Mouse (Mus musculus) cerebellum, adult 9-11 months (tissue): Measurements from ENCODE around the gene Exoc6b.

ENCODE experiments used
- DNase-seq: peaks from one replicate; pipeline ENCODE4 v3.0.0; 2022

Gene Exoc6b

DNA sequence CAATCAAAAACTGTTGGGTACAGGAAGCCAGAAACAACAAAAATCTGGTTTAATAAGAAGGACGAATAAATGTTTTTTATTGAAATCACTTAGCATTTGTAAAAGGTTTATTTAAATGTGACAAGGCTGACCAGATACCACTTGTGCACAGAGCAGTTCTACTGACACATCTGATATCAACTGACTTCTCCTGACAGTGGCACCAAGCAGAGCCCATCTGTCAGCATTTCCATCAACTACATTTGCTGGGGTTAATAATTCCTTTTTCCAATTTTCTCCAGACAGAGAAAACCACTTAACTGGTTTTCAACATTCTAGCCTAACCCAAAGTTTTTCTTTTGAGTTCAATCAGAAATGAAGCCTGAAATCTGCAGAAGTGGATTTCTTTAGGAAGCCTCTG, 100.8 kb downstream of the Exoc6b start:
- peak; percentile 23 for DNase-seq

DNA sequence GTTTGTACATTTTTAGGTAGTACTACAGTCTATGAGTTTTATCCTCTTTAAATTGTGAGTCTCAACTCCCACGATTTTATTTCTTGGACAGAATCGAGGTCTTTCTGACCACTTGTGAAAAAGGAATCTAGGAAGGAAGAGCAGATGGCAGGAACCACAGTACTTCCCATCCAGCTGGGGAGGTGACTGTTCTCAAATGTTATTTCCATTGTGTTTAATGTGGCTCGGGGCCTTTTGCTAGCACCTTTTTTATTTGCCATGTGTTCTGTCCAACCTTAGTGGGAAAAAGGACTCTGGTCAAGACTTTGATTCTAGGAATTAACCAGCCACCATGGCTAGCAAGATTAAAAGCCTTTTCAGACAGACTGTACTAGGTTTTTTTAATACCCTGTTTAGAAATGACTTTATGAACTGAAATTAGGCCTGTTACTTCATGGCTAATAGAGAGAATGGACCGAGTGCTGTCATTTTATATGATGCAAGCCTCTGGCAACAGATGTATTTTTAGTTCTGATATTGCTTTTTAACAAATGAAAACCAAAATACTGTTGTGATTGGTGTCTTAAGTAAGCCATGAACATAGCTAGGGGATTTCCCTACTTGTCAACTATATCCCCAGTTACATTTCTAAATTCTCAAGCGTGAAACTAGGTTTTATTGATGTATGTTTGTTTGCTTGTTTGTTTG, 104.4 kb downstream of the Exoc6b start:
- DNase-seq, result peak; percentile 23

GRCm38 (mm10) chr6:84963044-84963443, 106.3 kb downstream of the Exoc6b start:
- no peak for DNase-seq

- no peak for DNase-seq
Observed at GRCm38 (mm10) chr6:84961763-84962162, 107.5 kb downstream of the Exoc6b start.

GRCm38 (mm10) chr6:84959520-84959919, 109.8 kb downstream of the Exoc6b start:
- DNase-seq, result no peak

DNA sequence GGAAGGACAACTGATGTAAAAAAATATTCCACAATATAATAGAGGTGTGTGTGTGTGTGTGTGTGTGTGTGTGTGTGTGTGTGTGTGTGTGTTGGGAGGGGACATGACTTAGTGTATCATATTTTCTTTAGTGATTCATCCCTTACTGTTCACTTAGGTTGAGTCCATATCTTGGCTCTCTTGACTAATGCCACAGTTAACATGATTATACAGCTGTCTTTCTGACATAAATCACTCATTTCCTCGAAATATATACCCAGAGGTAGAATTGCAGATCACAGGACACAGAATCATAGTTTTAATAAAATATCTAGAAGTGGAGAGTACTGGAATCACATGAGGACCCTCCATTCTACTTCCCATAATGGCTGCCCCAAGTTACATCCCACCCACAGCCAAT, 117.7 kb downstream of the Exoc6b start:
- no peak for DNase-seq

DNA sequence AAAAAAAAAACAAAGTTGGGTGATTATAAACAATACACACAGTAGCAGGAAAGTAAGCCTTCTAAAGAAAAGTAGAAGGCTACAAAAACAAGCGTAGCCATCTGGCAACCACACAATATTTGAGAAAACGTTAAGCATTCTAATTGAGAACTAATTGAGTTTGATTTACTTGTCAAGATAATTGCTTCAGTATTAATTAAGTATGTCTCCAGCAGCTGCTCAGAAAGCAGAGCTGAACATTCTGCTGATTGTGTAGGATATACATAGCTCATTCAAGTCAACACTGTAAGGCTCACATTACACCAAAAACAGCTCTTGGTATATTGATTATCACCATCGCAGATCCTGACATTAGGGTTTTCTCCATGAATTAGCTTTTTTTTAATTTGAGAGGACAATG, 122.7 kb downstream of the Exoc6b start:
- DNase-seq, result no peak

DNA sequence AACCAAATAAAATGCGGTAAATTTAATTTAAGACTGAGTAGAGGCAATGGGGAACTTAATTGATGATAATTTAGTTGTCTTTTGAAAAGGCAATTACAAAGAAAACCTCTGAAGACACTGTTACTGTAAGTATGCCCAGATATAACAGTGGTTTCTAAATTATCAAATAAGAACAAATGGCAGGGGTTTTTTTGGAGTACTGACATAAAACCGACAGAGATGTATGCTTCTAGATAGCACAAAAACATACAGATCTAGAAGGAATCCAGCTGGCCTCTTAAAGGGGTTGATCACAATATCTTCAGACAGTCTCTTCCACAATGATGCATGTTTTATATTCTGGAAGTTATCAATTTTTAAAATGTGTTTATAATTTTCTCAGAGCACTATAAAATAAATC, 123.2 kb downstream of the Exoc6b start:
- no peak for DNase-seq

- no peak for DNase-seq
Observed at GRCm38 (mm10) chr6:84932953-84933921, 136.1 kb downstream of the Exoc6b start.

DNA sequence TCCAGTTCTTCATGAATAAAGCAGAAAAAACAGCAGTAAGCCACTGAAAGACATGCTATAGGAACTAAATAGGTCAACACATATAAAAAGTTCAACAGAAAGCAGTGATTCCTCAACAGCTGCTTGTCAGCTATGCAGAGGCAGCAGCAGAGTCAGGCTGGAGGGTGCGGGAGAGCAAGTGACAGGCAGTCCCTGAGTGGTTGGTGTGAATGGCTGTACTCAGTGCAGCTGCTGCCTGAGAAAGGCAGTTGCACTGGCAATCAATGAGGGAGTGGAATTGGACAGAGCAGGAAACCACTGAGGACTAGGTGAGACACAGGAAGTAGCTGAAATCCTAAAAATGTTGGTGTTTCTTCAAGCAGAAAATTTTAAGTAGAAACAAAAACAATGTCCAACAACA, 138.3 kb downstream of the Exoc6b start:
- no peak for DNase-seq

GRCm38 (mm10) chr6:84926066-84926465, 143.2 kb downstream of the Exoc6b start:
- no peak for DNase-seq

DNA sequence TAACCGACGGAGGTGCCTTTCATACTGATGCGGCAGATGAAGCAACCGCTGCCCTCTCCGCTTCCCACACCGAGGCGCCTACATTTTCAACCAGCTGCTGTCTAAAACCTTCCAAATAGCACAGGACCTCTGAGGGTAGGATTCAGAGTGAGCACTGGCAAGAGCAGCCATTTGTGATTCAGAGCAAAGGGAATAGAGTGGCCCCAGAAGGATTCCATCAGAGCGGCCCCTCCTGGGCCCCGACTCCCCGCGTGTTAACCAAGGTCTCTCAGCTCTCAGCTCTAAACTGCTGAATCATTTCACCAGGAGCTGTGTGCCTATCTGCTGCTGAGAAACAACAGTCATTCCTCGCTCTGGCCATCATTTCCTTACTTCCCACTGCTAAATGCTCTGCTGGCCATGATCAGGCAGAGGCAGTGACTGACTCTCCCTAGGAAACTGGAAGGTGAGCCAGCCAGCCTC, 145.5 kb downstream of the Exoc6b start:
- no peak for DNase-seq

DNA sequence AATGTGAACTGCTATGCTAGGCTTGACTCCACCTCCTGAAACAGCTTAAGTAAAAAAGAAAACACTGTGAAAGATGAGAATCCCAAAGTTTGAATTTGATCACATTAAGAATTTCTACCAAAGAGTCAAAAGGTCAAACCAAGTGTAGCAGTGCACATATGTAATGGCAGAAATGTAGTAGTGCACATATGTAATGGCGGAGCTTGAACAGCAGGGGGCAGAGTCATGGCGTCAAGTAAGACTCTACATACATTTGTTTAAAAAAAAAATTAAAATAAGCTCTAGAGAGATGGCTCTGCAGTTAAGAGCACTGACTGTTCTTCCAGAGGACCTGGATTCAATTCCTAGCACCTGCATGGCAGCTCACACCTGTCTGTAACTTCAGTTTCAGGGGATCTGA, 153.0 kb downstream of the Exoc6b start:
- no peak for DNase-seq

GRCm38 (mm10) chr6:84912434-84912833, 156.9 kb downstream of the Exoc6b start:
- DNase-seq, result peak; percentile 11

- no peak for DNase-seq
Observed at GRCm38 (mm10) chr6:84899002-84899774, 170.1 kb downstream of the Exoc6b start.

GRCm38 (mm10) chr6:84893773-84894095, 175.6 kb downstream of the Exoc6b start:
- no peak for DNase-seq

DNA sequence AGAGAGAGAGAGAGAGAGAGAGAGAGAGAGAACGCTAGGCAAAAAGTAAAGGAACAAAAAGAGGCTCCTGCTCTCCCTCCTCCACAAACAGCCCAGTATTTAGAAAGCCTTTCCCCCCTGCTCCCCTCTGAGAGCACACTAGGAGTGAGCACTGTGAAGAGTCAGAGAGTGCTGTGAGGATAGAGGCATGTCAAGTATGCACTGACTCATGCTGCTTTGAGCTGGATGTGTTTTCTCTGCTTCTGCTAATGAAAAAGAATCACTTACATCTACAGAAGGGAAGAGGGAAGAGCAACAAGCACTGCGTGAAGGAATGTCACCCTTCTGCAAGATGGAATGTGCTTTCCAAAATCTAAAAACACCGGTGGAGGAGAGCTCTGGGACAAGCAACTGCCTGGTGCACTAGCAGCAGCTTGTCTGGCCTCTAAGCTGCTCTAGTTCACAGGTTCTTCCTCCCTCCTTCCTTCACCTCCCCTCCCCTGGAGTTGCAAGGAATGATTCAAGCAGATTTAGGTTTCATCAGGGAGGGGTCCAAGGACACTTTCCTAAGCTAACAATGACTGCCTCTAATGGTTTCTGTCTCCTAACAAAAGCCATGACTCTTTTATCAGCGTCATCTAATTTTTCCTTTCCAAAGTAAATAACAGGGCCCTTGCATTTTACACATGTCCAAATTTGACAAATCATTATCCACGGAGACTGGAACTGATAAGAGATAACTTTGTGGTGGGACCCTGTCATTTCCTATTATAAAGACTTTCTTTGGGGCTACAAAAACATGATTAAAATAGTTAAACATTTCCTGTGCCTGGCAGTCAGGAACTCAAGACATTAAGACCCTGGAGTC, 176.2 kb downstream of the Exoc6b start:
- DNase-seq, result no peak

DNA sequence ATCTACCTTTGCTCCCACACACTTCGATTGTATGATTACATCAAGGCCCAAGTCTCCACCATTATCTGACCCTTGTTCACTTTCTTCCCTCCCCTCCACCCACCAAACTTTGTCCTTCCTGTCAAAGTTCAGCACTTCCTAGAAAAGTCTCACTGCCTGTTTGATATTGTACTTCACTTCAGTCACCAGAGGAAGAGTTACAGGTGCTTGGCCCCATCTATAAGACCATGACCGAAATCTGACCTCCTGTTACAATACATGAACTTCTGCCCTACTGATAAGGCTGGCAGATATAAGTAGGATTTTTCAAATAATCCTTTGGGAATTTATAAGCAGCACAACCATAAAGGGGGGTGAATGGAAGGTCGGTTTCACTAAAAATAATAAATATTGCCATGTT, 182.8 kb downstream of the Exoc6b start:
- no peak for DNase-seq

- no peak for DNase-seq
Observed at GRCm38 (mm10) chr6:84885080-84885479, 184.2 kb downstream of the Exoc6b start.

GRCm38 (mm10) chr6:84883720-84884119, 185.6 kb downstream of the Exoc6b start:
- DNase-seq, result no peak

DNA sequence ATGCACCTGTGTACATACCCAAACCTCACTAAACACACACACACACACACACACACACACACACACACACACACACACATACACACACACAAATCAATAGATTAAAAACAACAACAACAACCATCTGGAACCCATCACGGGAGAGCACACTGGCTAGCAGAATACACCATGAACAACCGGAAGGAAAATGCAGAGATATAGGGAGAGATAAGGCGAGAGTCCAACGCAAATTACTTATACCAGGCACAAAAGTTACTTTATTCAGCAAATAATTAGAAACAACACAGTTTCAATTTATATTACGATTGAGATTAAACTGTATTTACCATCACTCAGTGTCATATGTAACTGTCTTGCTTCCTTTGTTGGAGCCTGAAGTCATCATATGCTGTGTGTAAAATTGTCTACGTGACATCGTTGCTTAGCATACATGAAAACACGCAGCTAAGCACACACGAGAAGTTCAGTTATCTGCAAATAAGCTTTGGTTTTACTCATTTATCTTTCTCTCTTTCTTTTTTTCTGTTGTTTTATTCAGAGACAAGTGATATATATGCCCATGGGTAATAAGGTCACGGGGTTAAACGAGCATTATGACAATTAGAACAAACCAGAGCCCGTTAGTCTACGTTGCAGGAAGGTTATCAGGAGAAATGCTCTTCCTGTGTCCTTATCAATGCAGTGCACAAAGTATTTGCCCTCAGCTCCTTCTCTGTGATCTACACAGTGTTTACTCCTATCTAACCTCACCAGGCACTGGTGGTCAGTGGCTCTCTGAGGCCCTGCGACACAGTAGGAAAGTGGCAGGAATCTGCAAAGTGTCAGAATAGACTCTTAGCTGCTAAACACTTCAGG, 186.4 kb downstream of the Exoc6b start:
- no peak for DNase-seq
